Mouse (Mus musculus) MEL (cell line): ENCODE results near the gene Mrtfa. TPM values are rescaled to one million over a fixed set of nuclear protein-coding genes. Genes with fewer than 3 reads are reported as not detected.

Source experiments
- DNase-seq: peaks from one replicate; pipeline ENCODE4 v3.0.0; 2011; ENCODE audit warnings: low read depth, low spot score
- H3K27ac ChIP-seq: 2 replicates; pipeline ENCODE4 v1.5.1; 2012; ENCODE audit warnings: low read depth, mild to moderate bottlenecking, control low read depth, low read length, moderate library complexity; ENCODE audit not compliant: control insufficient read depth
- H3K27me3 ChIP-seq, 2 experiments: fragments of 150-350 bp in 1 of 2; sonication (generic) in 1 of 2; 2 replicates each; pipeline ENCODE4 v1.6.1; 2012; ENCODE audit warnings: low read length in 2 of 2, mild to moderate bottlenecking in 2 of 2, improper control_type of control experiment in 1 of 2, moderate library complexity in 1 of 2; ENCODE audit not compliant: insufficient read depth in 2 of 2, control insufficient read depth in 1 of 2
- H3K36me3 ChIP-seq, 2 experiments: 2 replicates each; pipeline ENCODE4 v1.6.1; 2012 to 2014; ENCODE audit warnings: low read length in 2 of 2, improper control_type of control experiment in 1 of 2, inconsistent platforms in 1 of 2, mild to moderate bottlenecking in 1 of 2; ENCODE audit not compliant: insufficient read depth in 2 of 2, control insufficient read depth in 1 of 2
- H3K4me1 ChIP-seq, 2 experiments: fragments of 150-350 bp in 1 of 2; sonication (generic) in 1 of 2; 2 replicates each; pipeline ENCODE4 v1.6.1; 2012; ENCODE audit warnings: low read length in 2 of 2, improper control_type of control experiment in 1 of 2, mild to moderate bottlenecking in 1 of 2; ENCODE audit not compliant: insufficient read depth in 2 of 2, control insufficient read depth in 1 of 2
- H3K4me3 ChIP-seq, 2 experiments: fragments of 150-350 bp in 1 of 2; sonication (generic) in 1 of 2; 2 replicates each; pipeline ENCODE4 v1.5.1; 2012; ENCODE audit warnings: low read depth in 2 of 2, low read length in 2 of 2, mild to moderate bottlenecking in 2 of 2, moderate library complexity in 2 of 2, control low read depth in 1 of 2, improper control_type of control experiment in 1 of 2; ENCODE audit not compliant: control insufficient read depth in 1 of 2, insufficient read depth in 1 of 2
- H3K79me2 ChIP-seq: 2 replicates; pipeline ENCODE4 v1.6.1; 2012; ENCODE audit warnings: mild to moderate bottlenecking, low read length, moderate library complexity; ENCODE audit not compliant: control insufficient read depth, poor library complexity, insufficient read depth
- H3K9ac ChIP-seq: 2 replicates; pipeline ENCODE4 v1.6.1; 2012; ENCODE audit warnings: low read depth, mild to moderate bottlenecking, control low read depth, low read length, moderate library complexity; ENCODE audit not compliant: control insufficient read depth, poor library complexity, severe bottlenecking
- H3K9me3 ChIP-seq: fragments of 150-350 bp; sonication (generic); replicated peaks from 2 replicates; pipeline ENCODE4 v1.6.1; 2012; ENCODE audit warnings: mild to moderate bottlenecking, low read length, improper control_type of control experiment, moderate library complexity; ENCODE audit not compliant: insufficient read depth
- CHD1 ChIP-seq: IDR thresholded peaks from 2 replicates; pipeline ENCODE4 v1.6.1; 2012; ENCODE audit warnings: low read depth, mild to moderate bottlenecking, inconsistent platforms, low read length, improper control_type of control experiment
- E2F4 ChIP-seq: IDR thresholded peaks from 2 replicates; pipeline ENCODE4 v1.6.1; 2011; ENCODE audit warnings: low read depth, low read length, improper control_type of control experiment, borderline replicate concordance
- ELF1 ChIP-seq: IDR thresholded peaks from 2 replicates; pipeline ENCODE4 v1.6.1; 2014; ENCODE audit warnings: low read depth, mild to moderate bottlenecking, inconsistent platforms, low read length, improper control_type of control experiment, moderate library complexity
- GATA1 ChIP-seq: IDR thresholded peaks from 2 replicates; pipeline ENCODE4 v1.6.1; 2011; ENCODE audit warnings: low read depth, low read length, improper control_type of control experiment
- HCFC1 ChIP-seq: IDR thresholded peaks from 2 replicates; pipeline ENCODE4 v1.6.1; 2012; ENCODE audit warnings: low read depth, mild to moderate bottlenecking, inconsistent platforms, low read length, improper control_type of control experiment, moderate library complexity
- JUND ChIP-seq: IDR thresholded peaks from 2 replicates; pipeline ENCODE4 v1.6.1; 2011; ENCODE audit warnings: low read depth, mild to moderate bottlenecking, improper control_type of control experiment, low read length
- KAT2A ChIP-seq: conservative IDR thresholded peaks from 2 replicates; pipeline ENCODE4 v1.6.1; 2012; ENCODE audit warnings: low read depth, low read length, improper control_type of control experiment, inconsistent platforms
- MAFK ChIP-seq: IDR thresholded peaks from 2 replicates; pipeline ENCODE4 v1.6.1; 2011; ENCODE audit warnings: low read depth, mild to moderate bottlenecking, low read length, improper control_type of control experiment, borderline replicate concordance
- MAZ ChIP-seq: IDR thresholded peaks from 2 replicates; pipeline ENCODE4 v1.6.1; 2012; ENCODE audit warnings: low read depth, mild to moderate bottlenecking, inconsistent platforms, low read length, improper control_type of control experiment
- MXI1 ChIP-seq: IDR thresholded peaks from 2 replicates; pipeline ENCODE4 v1.6.1; 2011; ENCODE audit warnings: mild to moderate bottlenecking, low read depth, low read length, improper control_type of control experiment
- MYB ChIP-seq: IDR thresholded peaks from 2 replicates; pipeline ENCODE4 v1.6.1; 2011; ENCODE audit warnings: mild to moderate bottlenecking, low read depth, low read length, improper control_type of control experiment
- MYC ChIP-seq: IDR thresholded peaks from 2 replicates; pipeline ENCODE4 v1.6.1; 2011; ENCODE audit warnings: low read depth, mild to moderate bottlenecking, low read length, improper control_type of control experiment, moderate library complexity
- POLR2AphosphoS2 ChIP-seq: IDR thresholded peaks from 2 replicates; pipeline ENCODE4 v1.6.1; 2011; ENCODE audit warnings: low read length, improper control_type of control experiment
- POLR2AphosphoS5 ChIP-seq: IDR thresholded peaks from 2 replicates; pipeline ENCODE4 v1.6.1; 2012; ENCODE audit warnings: low read depth, borderline replicate concordance, mild to moderate bottlenecking, inconsistent platforms, low read length, moderate library complexity, mixed read lengths
- RAD21 ChIP-seq: IDR thresholded peaks from 2 replicates; pipeline ENCODE4 v1.6.1; 2011; ENCODE audit warnings: mild to moderate bottlenecking, low read depth, low read length, improper control_type of control experiment
- SMC3 ChIP-seq: IDR thresholded peaks from 2 replicates; pipeline ENCODE4 v1.6.1; 2011; ENCODE audit warnings: low read depth, low read length, improper control_type of control experiment
- ZKSCAN1 ChIP-seq: IDR thresholded peaks from 2 replicates; pipeline ENCODE4 v1.6.1; 2012; ENCODE audit warnings: low read depth, mild to moderate bottlenecking, inconsistent platforms, low read length, improper control_type of control experiment, moderate library complexity
- ZNF384 ChIP-seq: IDR thresholded peaks from 2 replicates; pipeline ENCODE4 v1.6.1; 2012; ENCODE audit warnings: low read depth, mild to moderate bottlenecking, inconsistent platforms, low read length, improper control_type of control experiment
- polyA plus RNA-seq, 2 experiments: library from polyadenylated mRNA; stranded (reverse) in 1 of 2; unstranded in 1 of 2; fragments of >175 nt in 1 of 2; fragments of >200 nt in 1 of 2; gene quantifications; 2 replicates each; pipeline versions ENCODE4 v1.2.1 to v1.2.4; 2012; ENCODE audit warnings: low replicate concordance in 2 of 2, low read depth in 1 of 2; ENCODE audit not compliant: insufficient read length in 2 of 2, insufficient read depth in 1 of 2, missing spikeins in 1 of 2
- total RNA-seq: library from RNA; depleted of rRNA; stranded (reverse); fragments of 300-350 nt; gene quantifications from 2 replicates; pipeline ENCODE4 v1.2.3, GENCODE M21; 2012

Mrtfa gene
- total and polyA plus RNA-seq, 3 experiments, result 2.6 to 11.9 TPM; not detected in 1

DNA sequence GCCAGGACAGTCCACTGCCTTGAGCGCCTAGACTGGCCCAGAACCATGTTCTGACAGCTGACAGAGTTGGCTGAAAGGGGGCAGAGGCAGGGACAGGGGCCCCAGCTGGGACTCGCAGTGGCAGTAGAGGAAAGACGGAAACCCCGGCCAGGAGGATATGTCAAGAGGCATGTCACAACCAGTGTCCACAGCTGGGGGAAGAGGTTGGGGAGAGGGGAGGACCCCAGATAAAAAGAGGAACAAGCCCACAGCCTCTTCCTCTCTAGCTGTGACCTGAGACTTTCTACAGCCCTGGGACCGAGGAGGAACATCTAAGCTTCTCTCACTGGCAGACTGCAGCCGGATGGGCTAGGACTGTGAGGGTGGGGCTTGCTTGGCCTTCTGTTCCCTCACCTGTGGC lies 169.2 kb downstream of the Mrtfa start:
- Histone ChIP-seq H3K36me3 (0 out of 4 replicates have a peak, but pooled peaks cover 0 to 2% of the 10 kb centered on the region in 2 experiments), H3K27ac (no peak overlapping the region), H3K79me2 (no peaks in the 10 kb centered on the region), H3K27me3 (no peaks in the 10 kb centered on the region), H3K4me1 (peaks cover 0 to 7% of the 10 kb centered on the region in 2 experiments; a peak in 2 of 4 replicates), H3K4me3 (no peak overlapping the region), H3K9ac (no peak overlapping the region), H3K9me3 (no peaks in the 10 kb centered on the region)
- TF ChIP-seq SMC3 (0 out of 2 replicates have a peak, but pooled peaks have one; percentile 6), ZKSCAN1 (no peak)
- DNase-seq, result peak; percentile 65

DNA sequence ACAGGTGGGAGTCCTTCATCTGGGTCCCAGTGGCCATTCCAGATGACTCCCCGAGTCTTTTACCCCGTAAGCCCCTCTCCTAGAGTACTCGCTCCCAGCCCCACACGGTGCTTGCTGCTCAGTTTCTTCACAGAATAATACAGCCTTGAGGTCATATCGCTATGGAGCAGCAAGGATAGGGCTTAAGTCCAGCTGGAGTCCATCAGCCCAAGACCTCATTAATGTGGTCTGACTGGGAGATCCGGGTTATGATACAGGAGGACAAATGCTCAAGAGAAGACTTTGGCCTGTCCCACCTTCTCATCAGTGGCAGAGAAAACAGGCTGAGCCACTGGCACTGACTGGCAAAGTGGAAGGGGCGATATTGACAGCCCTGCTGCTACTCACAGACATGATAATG lies 173.2 kb downstream of the Mrtfa start:
- H3K27me3 ChIP-seq, result no peaks in the 10 kb centered on the region
- no peak overlapping the region for H3K4me3 ChIP-seq
- DNase-seq, result no peak
- no peaks in the 10 kb centered on the region for H3K79me2 ChIP-seq
- H3K36me3 ChIP-seq, result 0 out of 4 replicates have a peak, but pooled peaks cover 0 to 2% of the 10 kb centered on the region in 2 experiments
- TF ChIP-seq E2F4, result no peak
- TF ChIP-seq POLR2AphosphoS5, result no peak
- TF ChIP-seq GATA1, result no peak
- no peak for TF ChIP-seq ZNF384
- peaks cover 0 to 7% of the 10 kb centered on the region in 2 experiments; a peak in 2 of 4 replicates for H3K4me1 ChIP-seq
- no peak overlapping the region for H3K9ac ChIP-seq
- no peaks in the 10 kb centered on the region for H3K9me3 ChIP-seq
- H3K27ac ChIP-seq, result no peak overlapping the region

DNA sequence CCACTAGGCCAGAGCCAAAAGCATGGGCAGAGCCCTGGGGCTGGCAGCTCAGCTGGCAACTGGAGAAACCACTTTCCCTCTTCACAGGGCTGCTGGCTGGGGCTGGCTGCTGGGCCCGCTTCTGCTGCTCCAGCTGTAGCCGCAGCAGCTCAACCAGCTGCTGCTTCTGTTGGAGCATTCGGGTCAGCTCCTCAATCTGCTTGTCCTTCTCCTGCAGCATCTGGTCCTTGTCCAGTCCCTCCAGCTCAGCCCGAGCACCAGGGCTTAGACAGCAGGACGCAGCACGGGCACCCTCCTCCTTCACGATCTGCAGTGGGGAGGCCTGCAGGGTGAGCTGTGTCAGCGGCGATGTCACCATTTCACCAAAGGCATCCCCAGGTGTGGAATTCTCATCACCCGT lies 174.1 kb downstream of the Mrtfa start:
- TF ChIP-seq MYB, result no peak
- TF ChIP-seq CHD1, result no peak
- TF ChIP-seq MAFK, result no peak
- no peak for TF ChIP-seq MYC
- TF ChIP-seq POLR2AphosphoS2, result no peak
- no peak for TF ChIP-seq POLR2AphosphoS5
- TF ChIP-seq HCFC1, result no peak
- no peak for TF ChIP-seq RAD21
- no peak for TF ChIP-seq ELF1
- TF ChIP-seq MXI1, result no peak
- no peak for TF ChIP-seq ZNF384
- no peak for TF ChIP-seq KAT2A
- TF ChIP-seq JUND, result no peak
- no peak for TF ChIP-seq MAZ
- Histone ChIP-seq H3K79me2 (no peaks in the 10 kb centered on the region), H3K9me3 (no peaks in the 10 kb centered on the region), H3K27ac (no peak overlapping the region), H3K4me1 (peaks cover 0 to under 1% of the 10 kb centered on the region in 2 experiments; a peak in 1 of 4 replicates), H3K9ac (no peak overlapping the region), H3K4me3 (no peak overlapping the region), H3K36me3 (no peaks in the 10 kb centered on the region), H3K27me3 (no peaks in the 10 kb centered on the region)
- DNase-seq, result no peak
